Comparison of ENCODE assay signal across 9 mouse cellular contexts in genomic region chr9:30438505-30438904, GRCm38 (mm10). TPM values are rescaled to one million over a fixed set of nuclear protein-coding genes. Genes with fewer than 3 reads are reported as not detected.
DNase-seq lines count a peak whose midpoint lies in the region; ATAC-seq and TF ChIP-seq lines count a peak whose summit lies in the region.
"Had no signal": no experiment of that assay in that cellular context is flagged by ENCODE, and none has a peak within 500 bp of the region (broad histone marks: within the 10 kb centered on the region; RNA-seq: fewer than 3 reads in every experiment).

No protein-coding gene starts in this region.

- WGBS in heart, embryonic 10.5 days: 54% methylated on average over 3 of the region's 3 CpGs
- WGBS in thymus, adult 2 months: 87% methylated on average over 3 of the region's 3 CpGs
- WGBS in liver, postnatal 0 days (ENCODE audit: insufficient replicate concordance): 65% methylated on average over 3 of the region's 3 CpGs

- no peaks in the 10 kb centered on the region for H3K4me1 ChIP-seq in heart, embryonic 10.5 days
- H3K4me1 ChIP-seq in thymus, adult 2 months (replicated peaks; ENCODE audit: control insufficient read depth, insufficient read depth, low read length): no peaks in the 10 kb centered on the region
- no peaks in the 10 kb centered on the region for H3K4me1 ChIP-seq in liver, postnatal 0 days (ENCODE audit: insufficient read depth)
- H3K4me1 ChIP-seq: liver, embryonic 13.5 days had no signal

- H3K4me2 ChIP-seq in liver, postnatal 0 days (ENCODE audit: low read depth, low read length): no peak overlapping the region
- H3K4me2 ChIP-seq: liver, embryonic 13.5 days had no signal

- peaks cover 92% of the 10 kb centered on the region for H3K36me3 ChIP-seq in heart, embryonic 10.5 days
- H3K36me3 ChIP-seq in thymus, adult 2 months (ENCODE audit: control insufficient read depth, insufficient read depth, low read length): peaks cover 48% of the 10 kb centered on the region
- peaks cover 52% of the 10 kb centered on the region for H3K36me3 ChIP-seq in liver, postnatal 0 days (replicated peaks; ENCODE audit: insufficient read depth, low read length)
- peaks cover 9% of the 10 kb centered on the region for H3K36me3 ChIP-seq in splenic B cell, adult 2 months (ENCODE audit: control insufficient read depth, insufficient read depth, low read length, poor library complexity, severe bottlenecking)

- H3K27ac ChIP-seq in heart, embryonic 10.5 days: no peak overlapping the region
- H3K27ac ChIP-seq in thymus, adult 2 months (ENCODE audit: control insufficient read depth, insufficient read depth, low read length): no peak overlapping the region
- no peak overlapping the region for H3K27ac ChIP-seq in liver, postnatal 0 days (ENCODE audit: low read depth)
- H3K27ac ChIP-seq: liver, embryonic 13.5 days had no signal

- no peaks in the 10 kb centered on the region for H3K27me3 ChIP-seq in heart, embryonic 10.5 days (ENCODE audit: insufficient read depth, poor library complexity, severe bottlenecking)
- no peaks in the 10 kb centered on the region for H3K27me3 ChIP-seq in thymus, adult 2 months (ENCODE audit: control insufficient read depth, insufficient read depth, low read length)
- no peaks in the 10 kb centered on the region for H3K27me3 ChIP-seq in liver, postnatal 0 days (ENCODE audit: insufficient read depth, low read length)
- H3K27me3 ChIP-seq in splenic B cell, adult 2 months (ENCODE audit: control insufficient read depth, insufficient read depth, low read length, poor library complexity, severe bottlenecking): no peaks in the 10 kb centered on the region
- H3K27me3 ChIP-seq: liver, embryonic 13.5 days had no signal

- H3K4me3 ChIP-seq in heart, embryonic 10.5 days: no peak overlapping the region
- H3K4me3 ChIP-seq in thymus, adult 2 months (ENCODE audit: control insufficient read depth, insufficient read depth, low read length): no peak overlapping the region
- H3K4me3 ChIP-seq in liver, postnatal 0 days (ENCODE audit: low read depth, low read length): no peak overlapping the region
- H3K4me3 ChIP-seq: liver, embryonic 13.5 days had no signal

- peak; percentile 85 for DNase-seq in heart, adult 11 months
- DNase-seq in heart, embryonic 10.5 days (ENCODE audit: low spot score): no peak
- DNase-seq in thymus, adult 2 months: peak; percentile 14
- no peak for DNase-seq in thymus, adult 18-20 months
- DNase-seq in embryo, embryonic 11.5 days (ENCODE audit: low read depth, low spot score): peak; percentile 19
- DNase-seq in liver, postnatal 0 days: no peak
- peak; percentile 40 for DNase-seq in splenic B cell, adult 2 months (ENCODE audit: low read depth, low spot score)
- DNase-seq in yolk sac, embryonic 10.5 days (ENCODE audit: low spot score): no peak
- DNase-seq: liver, embryonic 13.5 days had no signal

- ATAC-seq in liver, postnatal 0 days: no peak

- H3K9me3 ChIP-seq in heart, embryonic 10.5 days: no peaks in the 10 kb centered on the region
- no peaks in the 10 kb centered on the region for H3K9me3 ChIP-seq in liver, postnatal 0 days (ENCODE audit: low read length)
- H3K9me3 ChIP-seq: liver, embryonic 13.5 days had no signal

- no peak for TF ChIP-seq CTCF in thymus, adult 2 months (IDR thresholded peaks at IDR 0.05; ENCODE audit: borderline replicate concordance, control insufficient read depth, extremely low read depth, insufficient read depth, low read length, poor library complexity)
- peak; percentile 70 for TF ChIP-seq CTCF in liver, postnatal 0 days (IDR thresholded peaks at IDR 0.05; ENCODE audit: low read depth)

- TF ChIP-seq POLR2A in thymus, adult 2 months (IDR thresholded peaks at IDR 0.05; ENCODE audit: control insufficient read depth, extremely low read depth, insufficient read depth, low read length, poor library complexity): no peak

- no peak for TF ChIP-seq EP300 in liver, postnatal 0 days (IDR thresholded peaks at IDR 0.05; ENCODE audit: low read depth)

- H3K9ac ChIP-seq in liver, postnatal 0 days (replicated peaks): no peak overlapping the region
- H3K9ac ChIP-seq: liver, embryonic 13.5 days had no signal

RNA-seq across cellular contexts. Expression of gene Snx19, which starts 11.6 kb away (rescaled TPM):
- 18.1 and 20.2 TPM in 2 replicates for polyA plus RNA-seq in heart, embryonic 10.5 days (2016; fragmentation: Nextera tagmentation; extraction: Ambion mirVana)
- 14.7 and 15.0 TPM in 2 replicates for polyA plus RNA-seq in thymus, adult 2 months (2012; rRNA removed)
- polyA plus RNA-seq in liver, postnatal 0 days (2015; fragmentation: Nextera tagmentation; extraction: Ambion mirVana): 3.7 and 4.2 TPM in 2 replicates

Comparison
In these comparisons a context has a peak if more than half of its experiments do, and no peak if none do; other contexts are left out.
1. DNase-seq: peak in heart, adult 11 months (single experiment), thymus, adult 2 months (single experiment), embryo, embryonic 11.5 days (single experiment) and splenic B cell, adult 2 months (single experiment); none in heart, embryonic 10.5 days (single experiment), thymus, adult 18-20 months (0 of 2), liver, postnatal 0 days (single experiment) and yolk sac, embryonic 10.5 days (single experiment).